Mouse (Mus musculus) cerebellum, adult 11-12 months (tissue): ENCODE results near the gene Igsf23.
"Not testable (repeated sequence)": the region's sequence is repeated elsewhere in the genome, so short reads cannot be mapped to it uniquely, and the experiment has no call there.

Source experiments
- DNase-seq: peaks from one replicate; pipeline ENCODE4 v3.0.0; 2022

The Igsf23 gene

GRCm38 (mm10) chr7:19950589-19950988 lies at the start of gene Igsf23:
TSS of gene Igsf23 (minus strand) at chr7:19950756.
- no peak for DNase-seq

GRCm38 (mm10) chr7:19996721-19997120 lies 46.2 kb upstream of the Igsf23 start:
- not testable (repeated sequence) for DNase-seq

GRCm38 (mm10) chr7:19991165-19991564 lies 40.6 kb upstream of the Igsf23 start, which contains the start of gene Nlrp9b:
TSS of gene Nlrp9b (plus strand) at chr7:19991465.
- not testable (repeated sequence) for DNase-seq

- DNase-seq, result no peak
These were observed 21.0 kb upstream of the Igsf23 start for GRCm38 (mm10) chr7:19971516-19971915.

- no peak for DNase-seq
These were observed 19.6 kb upstream of the Igsf23 start for GRCm38 (mm10) chr7:19970196-19970595.

- DNase-seq, result no peak
These were observed 19.1 kb upstream of the Igsf23 start for GRCm38 (mm10) chr7:19969541-19970090.

- DNase-seq, result no peak
These were observed 18.6 kb upstream of the Igsf23 start for GRCm38 (mm10) chr7:19969106-19969505.

- DNase-seq, result no peak
These were observed 14.5 kb upstream of the Igsf23 start, which contains the start of gene Ceacam20 for GRCm38 (mm10) chr7:19964985-19965579. TSS of gene Ceacam20 (plus strand) at chr7:19965412.

GRCm38 (mm10) chr7:19962423-19962822 lies 11.9 kb upstream of the Igsf23 start:
- no peak for DNase-seq

GRCm38 (mm10) chr7:19956341-19956781 lies 5.8 kb upstream of the Igsf23 start:
- DNase-seq, result peak; percentile 49

GRCm38 (mm10) chr7:19955861-19956260 lies 5.3 kb upstream of the Igsf23 start:
- DNase-seq, result no peak

- DNase-seq, result no peak
These were observed 2.5 kb upstream of the Igsf23 start for GRCm38 (mm10) chr7:19953054-19953453.

GRCm38 (mm10) chr7:19952320-19952986 lies 1.9 kb upstream of the Igsf23 start:
- no peak for DNase-seq

GRCm38 (mm10) chr7:19949996-19950395 lies 560 bp downstream of the Igsf23 start:
- no peak for DNase-seq

- DNase-seq, result no peak
These were observed 1.6 kb downstream of the Igsf23 start for GRCm38 (mm10) chr7:19948956-19949355.

GRCm38 (mm10) chr7:19945821-19946515 lies 4.6 kb downstream of the Igsf23 start:
- DNase-seq, result no peak

- DNase-seq, result no peak
These were observed 5.4 kb downstream of the Igsf23 start for GRCm38 (mm10) chr7:19945201-19945600.

- DNase-seq, result no peak
These were observed 5.8 kb downstream of the Igsf23 start for GRCm38 (mm10) chr7:19944709-19945108.

GRCm38 (mm10) chr7:19940256-19940655 lies 10.3 kb downstream of the Igsf23 start:
- DNase-seq, result no peak

- DNase-seq, result no peak
These were observed 10.9 kb downstream of the Igsf23 start for GRCm38 (mm10) chr7:19939555-19940235.

GRCm38 (mm10) chr7:19937229-19937821 lies 13.2 kb downstream of the Igsf23 start:
- no peak for DNase-seq

- DNase-seq, result no peak
These were observed 14.6 kb downstream of the Igsf23 start for GRCm38 (mm10) chr7:19935961-19936360.
